Mouse (Mus musculus): ENCODE data around the gene Snd1.

DNA sequence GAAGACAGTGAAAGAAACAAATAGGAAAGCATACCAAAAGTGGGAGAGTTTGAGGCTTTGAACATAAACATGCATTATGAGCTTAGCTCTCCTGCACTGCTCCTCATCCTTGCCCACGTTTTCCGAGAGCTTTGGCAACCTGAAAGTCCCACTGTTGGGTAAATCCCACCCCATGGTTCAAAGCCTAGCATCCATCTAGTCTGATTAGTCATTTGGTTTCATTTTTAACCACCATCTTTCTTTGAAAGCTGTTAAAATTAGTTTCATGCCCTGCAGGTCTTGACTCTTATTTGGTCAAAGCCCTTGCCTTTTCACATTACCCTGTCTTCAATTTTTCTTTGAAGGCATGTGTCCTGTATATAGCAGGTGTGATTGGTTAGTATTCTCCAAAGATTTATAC lies 108.5 kb downstream of the Snd1 start:
- TF ChIP-seq POLR2A (IDR thresholded peaks at IDR 0.05; ENCODE audit: extremely low read depth, insufficient read depth, low read length), result no peak
- no peak for TF ChIP-seq CTCF (IDR thresholded peaks at IDR 0.05; ENCODE audit: extremely low read depth, insufficient read depth, low read length)
